In the genomic region with DNA sequence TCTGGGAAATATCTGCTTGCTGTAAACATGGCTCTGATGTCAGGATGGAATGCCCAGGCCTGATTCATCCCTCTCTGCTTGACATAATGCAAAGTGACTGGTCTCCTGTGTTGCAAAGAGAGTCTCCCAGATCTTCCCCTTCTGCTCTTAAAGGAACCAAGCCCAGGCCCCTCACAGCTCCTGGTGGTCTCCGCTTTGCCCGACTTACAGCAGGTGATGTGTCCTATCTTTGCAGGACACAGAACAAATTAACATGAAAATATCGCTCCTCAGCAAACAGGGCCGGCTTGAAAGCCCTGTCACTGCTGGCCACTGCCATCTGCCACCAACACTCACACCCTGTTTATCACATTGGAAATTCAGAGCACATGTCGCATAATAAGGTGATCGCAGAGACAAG, we compare ENCODE assay signal across 15 mouse cellular contexts. TPM values are rescaled to one million over a fixed set of nuclear protein-coding genes. Genes with fewer than 3 reads are reported as not detected.
A peak's percentile ranks its signal among the peaks of the same experiment; 100 is the strongest.
DNase-seq lines count a peak whose midpoint lies in the region; ATAC-seq and TF ChIP-seq lines count a peak whose summit lies in the region.
"Had no signal": no experiment of that assay in that cellular context is flagged by ENCODE, and none has a peak within 500 bp of the region (broad histone marks: within the 10 kb centered on the region; RNA-seq: fewer than 3 reads in every experiment).

No protein-coding gene starts in this region.

- H3K9me3 ChIP-seq in liver, embryonic 13.5 days (replicated peaks): no peaks in the 10 kb centered on the region
- H3K9me3 ChIP-seq in forebrain, embryonic 12.5 days: no peaks in the 10 kb centered on the region
- H3K9me3 ChIP-seq in hindbrain, embryonic 15.5 days: no peaks in the 10 kb centered on the region
- no peaks in the 10 kb centered on the region for H3K9me3 ChIP-seq in midbrain, postnatal 0 days (ENCODE audit: low read length)
- no peaks in the 10 kb centered on the region for H3K9me3 ChIP-seq in heart, embryonic 10.5 days
- H3K9me3 ChIP-seq: embryonic facial prominence, embryonic 12.5 days; heart, embryonic 13.5 days; stomach, embryonic 15.5 days had no signal

- H3K27ac ChIP-seq in liver, embryonic 13.5 days: no peak overlapping the region
- peak overlapping the region; percentile 66; the same call in 1 of the 2 replicates for H3K27ac ChIP-seq in forebrain, embryonic 12.5 days
- no peak overlapping the region for H3K27ac ChIP-seq in hindbrain, embryonic 15.5 days (replicated peaks)
- no peak overlapping the region for H3K27ac ChIP-seq in midbrain, postnatal 0 days (ENCODE audit: low read depth, low read length)
- no peak overlapping the region for H3K27ac ChIP-seq in heart, adult 2 months
- no peak overlapping the region for H3K27ac ChIP-seq in heart, embryonic 10.5 days
- H3K27ac ChIP-seq: embryonic facial prominence, embryonic 12.5 days; heart, embryonic 13.5 days; stomach, embryonic 15.5 days had no signal

- intact Hi-C loops in heart, adult 2 months (cut with DNase I): no loop called here

- no peaks in the 10 kb centered on the region; the same call in 1 of the 2 replicates for H3K79me2 ChIP-seq in heart, adult 2 months (replicated peaks; ENCODE audit: control insufficient read depth, insufficient read depth, low read length)

- no peak overlapping the region for H3K9ac ChIP-seq in liver, embryonic 13.5 days
- no peak overlapping the region for H3K9ac ChIP-seq in forebrain, embryonic 12.5 days
- H3K9ac ChIP-seq in hindbrain, embryonic 15.5 days: no peak overlapping the region
- no peak overlapping the region for H3K9ac ChIP-seq in midbrain, postnatal 0 days (replicated peaks; ENCODE audit: low read length, poor library complexity, severe bottlenecking)
- H3K9ac ChIP-seq in heart, adult 2 months (ENCODE audit: low read depth, low read length): no peak overlapping the region
- H3K9ac ChIP-seq: embryonic facial prominence, embryonic 12.5 days; heart, embryonic 13.5 days; stomach, embryonic 15.5 days had no signal

- H3K36me3 ChIP-seq in liver, embryonic 13.5 days: peaks cover 11% of the 10 kb centered on the region; the same call in 1 of the 2 replicates
- H3K36me3 ChIP-seq in forebrain, embryonic 12.5 days (replicated peaks): no peaks in the 10 kb centered on the region
- H3K36me3 ChIP-seq in hindbrain, embryonic 15.5 days: no peaks in the 10 kb centered on the region
- H3K36me3 ChIP-seq in midbrain, postnatal 0 days (ENCODE audit: insufficient read depth, low read length): no peaks in the 10 kb centered on the region
- no peaks in the 10 kb centered on the region for H3K36me3 ChIP-seq in heart, adult 2 months (ENCODE audit: control insufficient read depth, insufficient read depth, low read length)
- peaks cover 10% of the 10 kb centered on the region; the same call in 1 of the 2 replicates for H3K36me3 ChIP-seq in heart, embryonic 10.5 days
- H3K36me3 ChIP-seq: embryonic facial prominence, embryonic 12.5 days had no signal

- TF ChIP-seq CTCF in midbrain, postnatal 0 days (IDR thresholded peaks at IDR 0.05): no peak
- TF ChIP-seq CTCF in heart, adult 2 months (IDR thresholded peaks at IDR 0.05): no peak

- 0 out of 2 replicates have a peak, but pooled peaks cover 3% of the 10 kb centered on the region for H3K4me1 ChIP-seq in liver, embryonic 13.5 days (replicated peaks)
- peaks cover 28% of the 10 kb centered on the region for H3K4me1 ChIP-seq in forebrain, embryonic 12.5 days
- peaks cover 5% of the 10 kb centered on the region; the same call in 1 of the 2 replicates for H3K4me1 ChIP-seq in hindbrain, embryonic 15.5 days (replicated peaks)
- H3K4me1 ChIP-seq in midbrain, postnatal 0 days (ENCODE audit: insufficient read depth, low read length): no peaks in the 10 kb centered on the region
- no peaks in the 10 kb centered on the region for H3K4me1 ChIP-seq in heart, adult 2 months (ENCODE audit: control insufficient read depth, insufficient read depth, low read length)
- no peaks in the 10 kb centered on the region for H3K4me1 ChIP-seq in heart, embryonic 10.5 days
- H3K4me1 ChIP-seq: embryonic facial prominence, embryonic 12.5 days; stomach, embryonic 15.5 days had no signal

- no peak for TF ChIP-seq EP300 in heart, adult 2 months (IDR thresholded peaks at IDR 0.05; ENCODE audit: insufficient read depth, low read depth, low read length)

- H3K27me3 ChIP-seq in liver, embryonic 13.5 days: no peaks in the 10 kb centered on the region
- H3K27me3 ChIP-seq in forebrain, embryonic 12.5 days: no peaks in the 10 kb centered on the region
- H3K27me3 ChIP-seq in hindbrain, embryonic 15.5 days: no peaks in the 10 kb centered on the region
- H3K27me3 ChIP-seq in midbrain, postnatal 0 days (ENCODE audit: insufficient read depth, low read length): no peaks in the 10 kb centered on the region
- no peaks in the 10 kb centered on the region for H3K27me3 ChIP-seq in heart, adult 2 months (ENCODE audit: control insufficient read depth, insufficient read depth, low read length)
- H3K27me3 ChIP-seq in heart, embryonic 10.5 days (ENCODE audit: insufficient read depth, poor library complexity, severe bottlenecking): no peaks in the 10 kb centered on the region
- H3K27me3 ChIP-seq: embryonic facial prominence, embryonic 12.5 days; heart, embryonic 13.5 days; stomach, embryonic 15.5 days had no signal

- DNase-seq in liver, embryonic 13.5 days: no peak
- no peak for DNase-seq in liver
- peak; percentile 63 for DNase-seq in midbrain, postnatal 0 days (ENCODE audit: low spot score)
- no peak for DNase-seq in urinary bladder, adult 18-20 months (ENCODE audit: low spot score in 2 of 2)
- DNase-seq in heart, adult 2 months: no peak
- DNase-seq in heart, embryonic 10.5 days (ENCODE audit: low spot score): no peak
- DNase-seq: layer of hippocampus, adult 9-11 months; right cerebral cortex, postnatal 14 days had no signal

- H3K4me2 ChIP-seq in liver, embryonic 13.5 days: no peak overlapping the region
- H3K4me2 ChIP-seq in forebrain, embryonic 12.5 days: no peak overlapping the region
- peak overlapping the region; percentile 21; the same call in 1 of the 2 replicates for H3K4me2 ChIP-seq in hindbrain, embryonic 15.5 days
- no peak overlapping the region for H3K4me2 ChIP-seq in midbrain, postnatal 0 days (ENCODE audit: low read depth, low read length, poor library complexity, severe bottlenecking)
- H3K4me2 ChIP-seq: embryonic facial prominence, embryonic 12.5 days; heart, embryonic 13.5 days; stomach, embryonic 15.5 days had no signal

- 70% methylated on average over 6 of the region's 6 CpGs for WGBS in liver, embryonic 13.5 days (ENCODE audit: insufficient replicate concordance)
- WGBS in forebrain, embryonic 12.5 days: 43% methylated on average over 6 of the region's 6 CpGs
- 20% methylated on average over 6 of the region's 6 CpGs for WGBS in hindbrain, embryonic 15.5 days
- 19% methylated on average over 6 of the region's 6 CpGs for WGBS in midbrain, postnatal 0 days
- WGBS in heart, adult 2 months: 91% methylated on average over 6 of the region's 6 CpGs
- 75% methylated on average over 6 of the region's 6 CpGs for WGBS in heart, embryonic 10.5 days

- no peak for TF ChIP-seq POLR2A in heart, adult 2 months (IDR thresholded peaks at IDR 0.05; ENCODE audit: insufficient read depth, low read depth, low read length)

- ATAC-seq in liver, embryonic 13.5 days (ENCODE audit: low read depth): peak; percentile 34; the same call in 1 of the 2 replicates
- ATAC-seq in forebrain, embryonic 12.5 days (ENCODE audit: low FRiP score): peak; percentile 66
- ATAC-seq in hindbrain, embryonic 15.5 days (ENCODE audit: low FRiP score, low read depth): peak; percentile 43; the same call in 1 of the 2 replicates
- peak; percentile 53 for ATAC-seq in midbrain, postnatal 0 days (ENCODE audit: low FRiP score)
- ATAC-seq: intestine, postnatal 0 days; lung, postnatal 0 days had no signal

- H3K4me3 ChIP-seq in liver, embryonic 13.5 days (replicated peaks): no peak overlapping the region
- H3K4me3 ChIP-seq in forebrain, embryonic 12.5 days (replicated peaks): no peak overlapping the region
- no peak overlapping the region for H3K4me3 ChIP-seq in hindbrain, embryonic 15.5 days
- H3K4me3 ChIP-seq in midbrain, postnatal 0 days (ENCODE audit: low read depth, low read length): no peak overlapping the region
- H3K4me3 ChIP-seq in heart, adult 2 months: no peak overlapping the region
- no peak overlapping the region for H3K4me3 ChIP-seq in heart, embryonic 10.5 days
- H3K4me3 ChIP-seq: embryonic facial prominence, embryonic 12.5 days; heart, embryonic 13.5 days; stomach, embryonic 15.5 days had no signal

RNA-seq across cellular contexts. Expression of gene Cdk6, which starts 53.7 kb away (rescaled TPM):
- 23.0 and 26.0 TPM in 2 replicates for polyA plus RNA-seq in liver, embryonic 13.5 days (2015; fragmentation: Nextera tagmentation; extraction: Ambion mirVana)
- 31.2 and 32.4 TPM in 2 replicates for polyA plus RNA-seq in forebrain, embryonic 12.5 days (2016; fragmentation: Nextera tagmentation; extraction: Ambion mirVana)
- polyA plus RNA-seq in hindbrain, embryonic 15.5 days (2015; fragmentation: Nextera tagmentation; extraction: Ambion mirVana): 12.0 and 18.3 TPM in 2 replicates
- total RNA-seq in midbrain, postnatal 0 days (2014; rRNA removed): 7.1 and 22.0 TPM in 2 replicates
- polyA plus RNA-seq in midbrain, postnatal 0 days (2015; fragmentation: Nextera tagmentation; extraction: Ambion mirVana): 4.0 and 5.5 TPM in 2 replicates
- total RNA-seq in heart, adult 2 months (2021): 10 to 100 TPM in 1 of 2 experiments, 1 to 10 TPM in 1; 8.1 to 10.6 TPM
- polyA plus RNA-seq in heart, adult 2 months (2012; rRNA removed): 4.0 and 5.9 TPM in 2 replicates
- 20.9 and 32.4 TPM in 2 replicates for polyA plus RNA-seq in heart, embryonic 10.5 days (2016; fragmentation: Nextera tagmentation; extraction: Ambion mirVana)
